Mouse (Mus musculus) neural tube, embryonic 15.5 days (tissue): ENCODE measurements at regions not wholly inside any gene's neighbourhood (a gene's known extent, or its start where the extent isn't known, plus 50 kb on each side); places are given as distances from the start of the nearest gene placed in this dataset.
"Not testable (repeated sequence)": the region's sequence is repeated elsewhere in the genome, so short reads cannot be mapped to it uniquely, and the experiment has no call there.

Experiments
- ATAC-seq: fragments of 200-750 bp; cut with Nextera tagmentation; 2 replicates; pipeline ENCODE4 v1.8.0; 2017; ENCODE audit warnings: mild to moderate bottlenecking, moderate TSS enrichment, moderate library complexity; ENCODE audit not compliant: low FRiP score
- H3K27ac ChIP-seq: fragments of 300-500 bp; sonication (generic); replicated peaks from 2 replicates; pipeline ENCODE4 v1.5.1; 2015; ENCODE audit warnings: mild to moderate bottlenecking, inconsistent platforms
- H3K27me3 ChIP-seq: fragments of 300-500 bp; sonication (generic); replicated peaks from 2 replicates; pipeline ENCODE4 v1.6.1; 2015; ENCODE audit warnings: inconsistent platforms
- H3K36me3 ChIP-seq: fragments of 300-500 bp; sonication (generic); 2 replicates; pipeline ENCODE4 v1.6.1; 2015; ENCODE audit warnings: inconsistent platforms
- H3K4me1 ChIP-seq: fragments of 300-500 bp; sonication (generic); 2 replicates; pipeline ENCODE4 v1.6.1; 2015; ENCODE audit warnings: inconsistent platforms
- H3K4me2 ChIP-seq: fragments of 300-500 bp; sonication (generic); 2 replicates; pipeline ENCODE4 v1.6.1; 2015; ENCODE audit warnings: inconsistent platforms, mild to moderate bottlenecking, moderate library complexity
- H3K4me3 ChIP-seq: fragments of 300-500 bp; sonication (generic); replicated peaks from 2 replicates; pipeline ENCODE4 v1.5.1; 2015; ENCODE audit warnings: mild to moderate bottlenecking, inconsistent platforms
- H3K9ac ChIP-seq: fragments of 300-500 bp; sonication (generic); replicated peaks from 2 replicates; pipeline ENCODE4 v1.6.1; 2015; ENCODE audit warnings: mild to moderate bottlenecking, inconsistent platforms
- H3K9me3 ChIP-seq: fragments of 300-500 bp; sonication (generic); replicated peaks from 2 replicates; pipeline ENCODE4 v1.6.1; 2016; ENCODE audit warnings: inconsistent platforms
- WGBS: fragments of 180-500 bp; shearing (Covaris S2); methylation state at CpG from one replicate; pipeline ENCODE4 v1.1.7; 2015; ENCODE audit warnings: mixed read lengths; 5-methylcytosine and 5-hydroxymethylcytosine counted together

DNA sequence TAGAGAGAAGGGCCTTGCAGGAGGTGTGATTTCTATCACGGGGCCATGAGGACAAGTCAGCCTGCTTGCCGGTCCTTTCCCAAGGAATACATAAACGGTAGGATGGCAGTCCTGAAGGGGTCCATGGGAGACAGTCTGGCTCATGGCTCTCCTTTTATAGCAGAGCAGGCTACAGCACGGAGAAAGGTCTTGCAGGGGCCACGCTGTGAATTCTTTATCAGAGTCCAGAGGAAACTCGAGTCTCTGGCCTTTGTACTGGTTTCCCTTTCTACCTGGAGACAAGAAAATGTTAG is 1984.0 kb downstream of the 4930444P10Rik start:
- H3K9me3 ChIP-seq, result no peaks in the 10 kb centered on the region
- no peak overlapping the region for H3K9ac ChIP-seq
- H3K4me2 ChIP-seq, result no peak overlapping the region
- peaks cover 9% of the 10 kb centered on the region for H3K4me1 ChIP-seq
- H3K27ac ChIP-seq, result no peak overlapping the region
- H3K27me3 ChIP-seq, result no peaks in the 10 kb centered on the region
- ATAC-seq, result peak; percentile 58; the same call in 1 of the 2 replicates
- WGBS, result 17% methylated on average over 6 of the region's 6 CpGs
- H3K36me3 ChIP-seq, result no peaks in the 10 kb centered on the region
- H3K4me3 ChIP-seq, result no peak overlapping the region

DNA sequence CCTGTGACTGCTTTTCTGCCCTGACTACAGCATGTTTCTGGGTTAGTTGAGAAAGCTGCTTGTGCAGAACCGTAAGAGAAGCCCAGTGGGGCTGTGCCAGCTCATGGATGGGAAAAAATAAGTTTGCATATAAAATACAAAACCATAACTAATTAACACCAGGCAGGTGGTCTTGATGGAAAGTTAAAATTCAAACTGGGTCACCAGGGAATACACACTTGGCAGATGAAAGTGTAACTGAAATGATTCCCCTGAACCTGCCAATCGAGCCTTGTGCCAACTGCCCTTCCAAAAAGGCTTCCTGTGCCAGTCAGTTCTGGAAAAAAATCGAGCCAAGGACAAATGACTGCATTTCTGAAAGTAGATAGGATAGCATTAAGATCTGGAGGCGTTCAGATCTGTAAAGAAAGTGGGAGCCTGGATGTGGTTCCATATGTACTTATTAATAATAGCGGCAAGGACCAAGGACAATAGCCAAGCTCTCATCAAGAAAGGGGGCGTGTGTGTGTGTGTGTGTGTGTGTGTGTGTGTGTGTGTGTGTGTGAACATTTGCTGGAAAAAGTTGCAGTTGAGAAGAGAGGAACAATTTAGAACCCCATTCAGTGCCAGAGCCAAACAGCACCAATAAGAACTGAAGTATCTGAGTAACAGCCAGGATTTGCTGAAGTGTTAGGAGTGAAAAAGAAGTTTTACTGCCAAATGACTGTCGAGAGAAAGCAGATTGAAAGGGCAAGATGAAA is 1984.5 kb downstream of the 4930444P10Rik start:
- WGBS, result 50% methylated on average over 7 of the region's 7 CpGs
- Histone ChIP-seq H3K9ac (no peak overlapping the region), H3K9me3 (no peaks in the 10 kb centered on the region), H3K27me3 (no peaks in the 10 kb centered on the region), H3K4me3 (no peak overlapping the region), H3K4me2 (no peak overlapping the region), H3K27ac (no peak overlapping the region), H3K4me1 (peaks cover 9% of the 10 kb centered on the region), H3K36me3 (no peaks in the 10 kb centered on the region)
- ATAC-seq, result peak; percentile 54

DNA sequence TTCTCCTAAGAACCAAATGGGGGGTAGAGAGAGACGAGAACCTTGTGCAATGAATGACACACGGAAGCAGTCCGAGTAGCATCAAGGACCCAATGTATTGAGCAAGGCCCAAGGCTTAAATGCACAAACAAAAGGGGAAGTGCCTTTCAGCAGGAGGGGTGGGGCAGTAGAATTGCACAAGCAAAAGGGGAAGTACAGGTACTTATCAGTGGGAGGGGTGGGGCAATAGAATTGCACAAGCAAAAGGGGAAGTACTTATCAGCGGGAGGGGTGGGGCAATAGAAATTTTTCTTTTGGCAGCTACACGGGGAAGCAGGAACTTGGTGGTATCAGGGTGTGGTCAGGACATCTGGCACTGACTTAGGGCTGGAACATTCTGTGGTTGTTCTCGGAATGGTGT is 1987.6 kb downstream of the 4930444P10Rik start:
- not testable (repeated sequence) for H3K27me3 ChIP-seq, H3K4me3 ChIP-seq, H3K4me2 ChIP-seq, H3K9me3 ChIP-seq, H3K4me1 ChIP-seq, H3K9ac ChIP-seq, ATAC-seq, H3K36me3 ChIP-seq, H3K27ac ChIP-seq
- 92% methylated on average over 6 of the region's 6 CpGs for WGBS

DNA sequence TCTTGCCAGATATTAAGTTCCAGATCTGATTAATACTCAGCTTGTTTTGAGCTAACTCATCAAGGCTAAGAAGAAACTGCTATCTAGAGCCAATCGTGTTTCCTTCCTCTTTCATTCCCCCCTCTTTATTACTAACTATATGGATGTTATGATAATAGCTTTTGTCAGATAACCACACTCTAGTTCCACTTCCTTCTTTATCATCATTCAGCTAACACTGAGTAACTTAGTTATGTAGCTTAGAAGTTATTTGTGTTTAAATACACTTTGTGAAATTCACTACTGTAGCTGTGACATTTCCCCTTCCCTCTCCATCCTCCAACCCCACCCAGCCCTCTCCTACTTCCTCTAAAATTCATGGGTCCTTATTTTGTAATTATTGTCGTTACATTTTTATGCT is 1988.6 kb downstream of the 4930444P10Rik start:
- no peak overlapping the region for H3K4me3 ChIP-seq
- no peak overlapping the region for H3K9ac ChIP-seq
- H3K4me1 ChIP-seq, result peaks cover 9% of the 10 kb centered on the region
- H3K36me3 ChIP-seq, result no peaks in the 10 kb centered on the region
- H3K27me3 ChIP-seq, result no peaks in the 10 kb centered on the region
- no peak overlapping the region for H3K27ac ChIP-seq
- H3K9me3 ChIP-seq, result no peaks in the 10 kb centered on the region
- no peak overlapping the region for H3K4me2 ChIP-seq
- no peak for ATAC-seq
- 84% methylated on average over 2 of the region's 2 CpGs for WGBS

DNA sequence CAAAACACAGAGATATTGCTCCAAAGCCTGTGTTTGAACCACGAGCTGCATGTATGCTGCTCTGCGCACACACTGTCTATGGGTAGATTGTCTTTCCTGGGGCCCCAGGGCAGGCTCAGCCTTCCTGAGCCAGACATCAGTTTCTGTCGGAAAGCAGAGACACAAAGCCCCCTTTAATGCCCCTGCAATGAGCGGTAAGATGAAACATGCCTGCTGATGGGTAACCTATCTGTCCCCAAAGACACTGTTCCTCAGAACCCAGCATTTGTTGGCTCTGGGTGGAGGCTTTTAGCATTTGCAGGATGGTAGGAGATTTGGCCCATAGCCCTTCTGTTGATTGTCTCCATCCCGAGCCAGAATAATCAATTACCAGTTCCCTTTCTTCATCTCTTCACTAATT is 1994.1 kb downstream of the 4930444P10Rik start:
- Histone ChIP-seq H3K27me3 (no peaks in the 10 kb centered on the region), H3K4me2 (no peak overlapping the region), H3K9me3 (no peaks in the 10 kb centered on the region), H3K4me1 (0 out of 2 replicates have a peak, but pooled peaks cover 7% of the 10 kb centered on the region), H3K9ac (no peak overlapping the region), H3K36me3 (no peaks in the 10 kb centered on the region), H3K27ac (no peak overlapping the region), H3K4me3 (no peak overlapping the region)
- ATAC-seq, result no peak; the same call in 1 of the 2 replicates
- 40% methylated on average over 5 of the region's 5 CpGs for WGBS

DNA sequence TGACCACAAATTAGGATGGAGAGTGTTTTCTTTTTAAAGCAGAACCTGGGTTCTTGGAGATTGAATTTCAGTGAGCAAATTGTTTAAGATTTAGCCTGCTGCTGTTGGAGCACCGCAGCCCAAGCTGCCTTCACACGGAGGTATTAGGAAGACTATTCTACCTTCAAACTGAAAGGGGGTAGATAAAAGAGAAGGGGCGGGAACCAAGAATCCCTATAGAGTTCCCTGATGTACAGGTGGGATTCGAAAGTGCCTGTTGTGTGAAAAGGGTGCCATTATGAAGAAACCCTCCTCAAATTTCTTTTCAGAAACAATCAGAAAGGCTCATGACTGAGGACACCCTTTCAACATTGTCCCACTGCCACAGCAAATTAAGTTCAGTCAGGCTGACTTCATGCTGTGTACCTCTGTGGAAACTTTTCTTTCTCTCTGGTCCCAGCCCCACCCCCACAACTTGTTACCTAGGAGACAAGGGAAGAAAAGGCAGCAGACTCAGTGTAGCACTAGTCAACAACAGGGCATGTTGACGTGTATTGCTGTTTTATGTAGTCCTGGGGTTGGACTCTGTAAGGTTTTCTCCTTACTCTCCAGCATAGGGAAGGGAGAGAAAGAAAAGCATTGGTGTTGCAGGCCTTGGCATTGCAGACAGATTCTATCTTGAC is 1995.4 kb downstream of the 4930444P10Rik start:
- Histone ChIP-seq H3K4me1 (0 out of 2 replicates have a peak, but pooled peaks cover 7% of the 10 kb centered on the region), H3K9me3 (no peaks in the 10 kb centered on the region), H3K27ac (no peak overlapping the region), H3K27me3 (no peaks in the 10 kb centered on the region), H3K4me2 (no peak overlapping the region), H3K4me3 (no peak overlapping the region), H3K36me3 (no peaks in the 10 kb centered on the region), H3K9ac (no peak overlapping the region)
- WGBS, result 13% methylated on average over 5 of the region's 5 CpGs
- no peak for ATAC-seq

DNA sequence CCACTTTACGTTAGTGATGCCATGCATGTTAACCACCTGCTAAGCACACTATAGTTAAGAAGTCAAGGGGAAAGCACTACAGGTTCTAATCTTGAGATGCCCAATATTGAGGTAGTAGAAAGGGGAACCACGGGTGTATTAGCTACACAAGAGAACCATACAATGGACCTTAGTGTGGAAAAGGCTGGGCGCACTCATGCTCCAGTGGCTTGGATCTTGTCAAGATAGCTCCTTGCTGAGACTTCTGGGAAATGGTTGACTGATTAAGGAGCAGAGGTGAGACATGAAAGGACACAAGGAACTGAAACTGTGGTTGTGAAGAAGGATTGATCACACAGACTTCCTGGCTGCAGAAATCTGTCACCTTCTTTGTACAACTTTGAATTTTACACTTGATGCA is 2028.3 kb downstream of the 4930444P10Rik start:
- H3K27ac ChIP-seq, result no peak overlapping the region
- no peaks in the 10 kb centered on the region for H3K9me3 ChIP-seq
- no peaks in the 10 kb centered on the region for H3K4me1 ChIP-seq
- H3K4me3 ChIP-seq, result no peak overlapping the region
- no peaks in the 10 kb centered on the region for H3K36me3 ChIP-seq
- H3K27me3 ChIP-seq, result no peaks in the 10 kb centered on the region
- ATAC-seq, result no peak
- 92% methylated on average over 3 of the region's 3 CpGs for WGBS
- no peak overlapping the region for H3K9ac ChIP-seq
- H3K4me2 ChIP-seq, result no peak overlapping the region

DNA sequence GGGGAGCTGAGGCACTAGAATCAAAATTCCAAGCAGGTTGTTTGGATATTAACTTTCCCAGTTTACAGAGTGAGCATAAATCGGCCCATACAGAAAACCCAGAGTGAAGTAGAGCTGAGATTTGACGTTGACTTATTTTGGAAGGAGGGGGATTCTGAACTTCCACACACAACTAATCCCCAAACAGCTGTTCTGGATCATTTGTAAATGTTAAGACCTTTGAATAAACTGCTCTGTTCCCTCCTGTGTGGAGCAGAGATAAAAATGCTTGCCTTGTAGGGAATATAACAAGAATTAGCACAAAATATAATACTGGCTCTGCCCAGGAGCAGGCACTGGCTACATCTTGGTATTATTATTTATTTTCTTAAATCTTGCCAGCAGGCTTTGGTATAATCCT is 2057.0 kb downstream of the 4930444P10Rik start:
- 67% methylated on average over 2 of the region's 2 CpGs for WGBS
- H3K9me3 ChIP-seq, result no peaks in the 10 kb centered on the region

DNA sequence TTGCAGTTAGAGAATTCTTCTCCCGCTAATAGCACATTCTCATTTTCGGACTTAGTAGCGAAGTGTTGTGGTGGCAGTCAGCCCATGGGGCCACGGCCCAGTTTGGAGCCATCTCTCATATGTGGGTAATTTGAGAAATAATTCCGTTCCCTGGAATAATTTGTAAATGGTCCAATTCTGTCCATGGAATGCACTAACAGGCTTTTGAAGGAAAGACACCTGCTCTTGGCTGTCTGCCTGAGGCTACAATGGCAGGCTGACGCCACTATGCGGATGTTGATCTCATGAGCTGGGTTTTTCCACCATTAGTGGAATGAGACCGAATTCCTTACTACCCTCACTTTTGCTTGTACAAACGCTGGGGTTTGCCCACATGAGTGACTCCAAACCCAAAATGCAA is 2081.6 kb downstream of the 4930444P10Rik start:
- Histone ChIP-seq H3K36me3 (no peaks in the 10 kb centered on the region), H3K9ac (no peak overlapping the region), H3K27me3 (no peaks in the 10 kb centered on the region), H3K4me1 (no peaks in the 10 kb centered on the region), H3K4me2 (no peak overlapping the region), H3K9me3 (no peaks in the 10 kb centered on the region), H3K4me3 (no peak overlapping the region), H3K27ac (no peak overlapping the region)
- ATAC-seq, result no peak
- 82% methylated on average over 9 of the region's 9 CpGs for WGBS

More for the DNA sequence above, 2057.0 kb downstream of the 4930444P10Rik start:
- Histone ChIP-seq H3K4me1 (no peaks in the 10 kb centered on the region), H3K27ac (no peak overlapping the region), H3K9ac (no peak overlapping the region), H3K4me2 (no peak overlapping the region), H3K27me3 (no peaks in the 10 kb centered on the region), H3K36me3 (no peaks in the 10 kb centered on the region), H3K4me3 (no peak overlapping the region)
- no peak for ATAC-seq

DNA sequence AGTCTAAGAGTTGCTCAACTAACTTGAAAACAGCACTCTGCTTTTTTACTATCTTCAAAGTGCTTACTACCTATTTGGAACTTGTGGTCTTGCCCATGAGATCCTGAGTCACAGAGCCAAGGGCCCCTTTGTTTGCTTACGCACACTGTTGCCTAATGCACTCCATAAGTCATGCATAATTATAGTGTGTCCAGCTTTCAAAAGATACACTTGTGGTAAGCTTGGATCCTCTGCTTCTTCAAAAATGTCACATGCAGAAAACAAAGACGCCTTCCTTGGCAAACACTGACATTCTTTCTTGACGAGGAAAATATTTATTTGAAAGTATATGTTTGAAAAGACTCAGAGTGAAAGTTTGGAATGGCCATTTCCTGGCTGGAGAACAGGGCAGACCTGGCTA is 2082.3 kb downstream of the 4930444P10Rik start:
- Histone ChIP-seq H3K4me3 (no peak overlapping the region), H3K27me3 (no peaks in the 10 kb centered on the region), H3K27ac (no peak overlapping the region), H3K4me2 (no peak overlapping the region), H3K9me3 (no peaks in the 10 kb centered on the region), H3K9ac (no peak overlapping the region), H3K36me3 (no peaks in the 10 kb centered on the region), H3K4me1 (no peaks in the 10 kb centered on the region)
- no peak for ATAC-seq
- WGBS, result 87% methylated on average over 3 of the region's 3 CpGs

DNA sequence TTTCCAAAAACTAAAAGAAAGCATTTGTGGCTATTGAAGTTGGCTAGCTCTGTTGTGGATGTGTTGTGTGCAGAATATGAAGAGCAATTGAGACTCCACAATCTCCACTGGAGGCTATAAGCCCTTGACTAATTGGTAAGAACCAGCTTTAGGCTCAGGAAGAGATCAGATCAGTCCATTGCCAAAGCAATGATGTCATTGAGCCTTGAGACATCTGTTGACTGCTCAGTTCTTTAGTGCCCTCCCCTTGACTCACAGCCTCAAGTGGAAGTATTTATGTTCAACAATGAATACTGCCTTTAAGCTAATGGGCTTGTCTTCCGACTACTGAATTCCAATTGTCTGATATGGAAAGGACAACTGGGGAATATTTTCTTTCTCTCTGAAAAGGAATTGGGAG is 2090.6 kb downstream of the 4930444P10Rik start:
- Histone ChIP-seq H3K36me3 (no peaks in the 10 kb centered on the region), H3K9ac (no peak overlapping the region), H3K27ac (no peak overlapping the region), H3K4me3 (no peak overlapping the region), H3K4me2 (no peak overlapping the region), H3K27me3 (no peaks in the 10 kb centered on the region), H3K9me3 (no peaks in the 10 kb centered on the region), H3K4me1 (0 out of 2 replicates have a peak, but pooled peaks cover 2% of the 10 kb centered on the region)
- ATAC-seq, result no peak
- WGBS, result 56% methylated on average over 1 of the region's 1 CpGs

DNA sequence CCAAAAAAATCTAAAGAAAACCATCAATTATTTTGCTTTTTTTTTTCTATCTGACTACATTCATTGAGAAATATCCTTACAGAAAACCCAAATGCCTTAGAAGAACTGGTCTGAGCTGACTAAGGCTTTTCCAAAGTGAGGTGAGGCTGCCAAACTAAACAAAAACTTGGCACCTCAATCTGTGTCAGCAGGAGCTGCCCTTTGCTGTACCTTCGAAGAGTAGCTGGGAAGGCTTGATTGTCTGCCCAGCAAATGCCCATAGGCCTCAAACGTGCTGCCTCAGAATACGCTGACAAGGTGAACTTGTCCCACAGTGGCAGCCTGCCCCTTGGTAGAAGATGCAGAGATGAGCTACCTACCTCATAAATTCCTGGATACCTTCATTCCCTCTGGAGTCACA is 2091.7 kb downstream of the 4930444P10Rik start:
- ATAC-seq, result no peak
- Histone ChIP-seq H3K27ac (no peak overlapping the region), H3K4me2 (no peak overlapping the region), H3K27me3 (no peaks in the 10 kb centered on the region), H3K9ac (no peak overlapping the region), H3K9me3 (no peaks in the 10 kb centered on the region), H3K4me1 (0 out of 2 replicates have a peak, but pooled peaks cover 2% of the 10 kb centered on the region), H3K36me3 (no peaks in the 10 kb centered on the region), H3K4me3 (no peak overlapping the region)
- WGBS, result 43% methylated on average over 3 of the region's 3 CpGs
